Mouse (Mus musculus) hindbrain, embryonic 12.5 days (tissue): ENCODE results near the gene Olfr99. TPM values are rescaled to one million over a fixed set of nuclear protein-coding genes. Genes with fewer than 3 reads are reported as not detected.
"Not testable (repeated sequence)": the region's sequence is repeated elsewhere in the genome, so short reads cannot be mapped to it uniquely, and the experiment has no call there.

Source experiments
- ATAC-seq: fragments of 200-750 bp; cut with Nextera tagmentation; 2 replicates; pipeline ENCODE4 v1.8.0; 2017; ENCODE audit warnings: moderate TSS enrichment; ENCODE audit not compliant: low FRiP score
- H3K27ac ChIP-seq: fragments of 300-500 bp; sonication (generic); 2 replicates; pipeline ENCODE4 v1.5.1; 2016; ENCODE audit warnings: mild to moderate bottlenecking
- H3K27me3 ChIP-seq: fragments of 300-500 bp; sonication (generic); 2 replicates; pipeline ENCODE4 v1.6.1; 2016; ENCODE audit warnings: mild to moderate bottlenecking
- H3K36me3 ChIP-seq: fragments of 300-500 bp; sonication (generic); 2 replicates; pipeline ENCODE4 v1.6.1; 2016; ENCODE audit warnings: mild to moderate bottlenecking
- H3K4me1 ChIP-seq: fragments of 300-500 bp; sonication (generic); 2 replicates; pipeline ENCODE4 v1.6.1; 2016
- H3K4me2 ChIP-seq: fragments of 300-500 bp; sonication (generic); replicated peaks from 2 replicates; pipeline ENCODE4 v1.6.1; 2016; ENCODE audit warnings: mild to moderate bottlenecking
- H3K4me3 ChIP-seq: fragments of 300-500 bp; sonication (generic); 2 replicates; pipeline ENCODE4 v1.5.1; 2016; ENCODE audit warnings: mild to moderate bottlenecking
- H3K9ac ChIP-seq: fragments of 300-500 bp; sonication (generic); 2 replicates; pipeline ENCODE4 v1.6.1; 2016; ENCODE audit warnings: mild to moderate bottlenecking, moderate library complexity
- H3K9me3 ChIP-seq: fragments of 300-500 bp; sonication (generic); replicated peaks from 2 replicates; pipeline ENCODE4 v1.6.1; 2016; ENCODE audit warnings: mild to moderate bottlenecking
- WGBS: fragments of 180-500 bp; shearing (Covaris S2); methylation state at CpG from one replicate; pipeline ENCODE4 v1.1.7; 2016; 5-methylcytosine and 5-hydroxymethylcytosine counted together
- polyA plus RNA-seq: library from polyadenylated mRNA; unstranded; fragments of >200 nt; fragmentation: Nextera tagmentation; extraction: Ambion mirVana; gene quantifications from 2 replicates; pipeline ENCODE4 v1.2.1, GENCODE M21; 2016

Olfr99 gene
- polyA plus RNA-seq, 1 experiment from 2014 or later: not detected

DNA sequence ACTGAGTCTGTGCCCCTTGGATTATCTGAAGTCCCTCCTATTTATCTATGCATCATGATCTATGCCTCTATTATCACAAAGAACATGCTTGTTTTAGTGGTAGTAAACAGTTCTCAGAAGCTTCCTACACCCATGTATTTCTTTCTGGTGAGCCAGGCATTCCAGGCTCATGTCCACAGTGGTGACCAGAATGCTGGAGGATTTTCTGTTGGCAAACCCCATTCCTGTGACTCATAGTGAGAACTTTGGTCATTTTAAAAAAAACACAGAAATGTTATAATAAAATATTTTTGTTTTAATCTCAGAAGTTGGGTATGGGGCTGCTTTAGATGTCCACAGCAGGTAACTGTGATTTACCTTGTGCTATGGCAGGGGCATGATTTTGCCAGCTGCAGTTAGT, 33.8 kb downstream of the Olfr99 start:
- Histone ChIP-seq H3K4me3 (no peak overlapping the region), H3K27ac (no peak overlapping the region), H3K9ac (no peak overlapping the region), H3K27me3 (no peaks in the 10 kb centered on the region), H3K9me3 (no peaks in the 10 kb centered on the region), H3K4me1 (no peaks in the 10 kb centered on the region), H3K36me3 (no peaks in the 10 kb centered on the region), H3K4me2 (no peak overlapping the region)
- ATAC-seq: no peak

DNA sequence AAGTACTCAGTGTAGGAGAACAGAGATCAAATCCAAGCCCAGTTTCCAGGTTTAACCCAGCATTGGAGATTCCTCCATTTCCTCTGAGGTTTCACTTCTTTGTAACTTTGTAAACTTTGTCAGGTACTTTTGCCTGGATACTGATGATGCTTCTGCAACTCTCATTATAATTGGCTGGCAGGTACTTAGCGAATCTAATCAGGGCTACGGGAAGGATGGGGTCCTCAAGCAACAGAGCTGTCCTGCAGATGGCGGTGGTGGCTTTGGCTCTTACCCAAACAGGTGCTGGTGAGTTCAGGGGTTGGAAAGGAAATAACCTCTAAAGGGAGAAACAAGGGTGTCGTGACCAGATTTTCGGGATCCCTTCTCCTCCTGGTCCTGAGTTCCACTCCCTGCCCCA, 36.5 kb downstream of the Olfr99 start:
- Histone ChIP-seq H3K4me1 (no peaks in the 10 kb centered on the region), H3K9ac (no peak overlapping the region), H3K4me2 (no peak overlapping the region), H3K4me3 (no peak overlapping the region), H3K27me3 (no peaks in the 10 kb centered on the region), H3K36me3 (no peaks in the 10 kb centered on the region), H3K9me3 (no peaks in the 10 kb centered on the region), H3K27ac (no peak overlapping the region)
- ATAC-seq: no peak
- WGBS: 43% methylated on average over 5 of the region's 5 CpGs

DNA sequence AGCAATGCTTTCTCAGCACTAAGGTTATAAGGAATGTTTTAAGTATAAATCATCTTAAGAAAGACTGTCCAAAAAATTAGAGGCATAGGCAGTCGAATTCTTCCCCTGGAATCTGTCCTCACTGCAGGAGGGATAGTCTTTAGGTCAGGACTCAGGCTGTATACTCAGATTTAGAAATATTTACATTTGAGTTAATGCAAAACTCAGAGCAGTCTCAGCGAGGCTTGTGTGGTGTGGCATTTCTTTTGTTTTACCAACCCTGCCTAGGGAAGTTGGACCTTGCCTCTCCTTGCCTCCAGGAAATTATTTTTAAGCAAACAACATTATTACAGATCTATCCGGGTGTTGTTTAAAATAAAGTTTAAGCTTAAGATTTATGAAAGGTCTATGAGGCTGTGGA, 41.1 kb downstream of the Olfr99 start:
- no peak overlapping the region for H3K9ac ChIP-seq
- no peak overlapping the region for H3K4me3 ChIP-seq
- H3K27ac ChIP-seq: no peak overlapping the region
- H3K4me2 ChIP-seq: no peak overlapping the region
- H3K36me3 ChIP-seq: no peaks in the 10 kb centered on the region
- ATAC-seq: no peak
- WGBS: 56% methylated on average over 3 of the region's 3 CpGs
- H3K4me1 ChIP-seq: no peaks in the 10 kb centered on the region
- H3K27me3 ChIP-seq: no peaks in the 10 kb centered on the region
- H3K9me3 ChIP-seq: no peaks in the 10 kb centered on the region; the same call in 1 of the 2 replicates

DNA sequence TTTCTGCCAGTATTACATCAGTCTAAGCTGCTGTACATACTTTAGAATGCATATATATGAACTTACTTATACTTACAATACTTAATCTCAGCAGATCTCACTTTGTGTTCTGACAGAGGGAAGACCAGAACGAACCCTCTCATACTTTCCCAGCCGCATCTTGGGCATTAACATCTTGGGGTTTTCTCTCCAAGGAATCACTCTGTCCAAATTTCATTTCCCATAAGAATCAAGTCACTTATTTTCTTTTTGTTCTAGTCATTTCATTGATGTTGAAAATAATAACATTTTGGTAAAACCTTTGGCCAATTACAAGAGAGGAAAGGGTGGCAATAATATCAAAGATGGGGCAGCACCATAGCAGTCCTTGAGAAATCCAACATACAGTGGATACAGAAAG, 46.0 kb downstream of the Olfr99 start, which contains the start of gene Olfr97:
Gene Olfr97, minus strand, starts transcription at position 101 of the 400 bp plus-strand sequence.
- H3K9ac ChIP-seq, H3K4me1 ChIP-seq, H3K4me2 ChIP-seq, H3K27me3 ChIP-seq, ATAC-seq, H3K36me3 ChIP-seq, H3K9me3 ChIP-seq, H3K4me3 ChIP-seq, H3K27ac ChIP-seq: not testable (repeated sequence)
- 92% methylated on average over 2 of the region's 2 CpGs for WGBS

Other genes with a start within 250 kb of the Olfr99 start
- 41.8 and 42.1 TPM in 2 replicates for gene Gabbr1, start 237.5 kb downstream of the Olfr99 start, polyA plus RNA-seq
- 0.18 TPM in 1 of 2 replicates, not detected in the other for gene Olfr90, start 195.0 kb downstream of the Olfr99 start, polyA plus RNA-seq
- gene Olfr91, start 185.2 kb downstream of the Olfr99 start, polyA plus RNA-seq: 0.05 TPM in 1 of 2 replicates, not detected in the other
- not detected in 2 replicates for gene Olfr92, start 163.4 kb downstream of the Olfr99 start, polyA plus RNA-seq
- not detected in 2 replicates for gene Olfr93, start 122.0 kb downstream of the Olfr99 start, polyA plus RNA-seq
- gene Ubd, start 89.6 kb downstream of the Olfr99 start, polyA plus RNA-seq: not detected in 2 replicates
- not detected in 2 replicates for gene Olfr94, start 82.5 kb downstream of the Olfr99 start, polyA plus RNA-seq
- gene Olfr95, start 70.3 kb downstream of the Olfr99 start, polyA plus RNA-seq: not detected in 2 replicates
- gene Olfr96, start 63.3 kb downstream of the Olfr99 start, polyA plus RNA-seq: not detected in 2 replicates
- not detected in 2 replicates for gene Olfr97, start 46.1 kb downstream of the Olfr99 start, polyA plus RNA-seq
- gene Olfr98, start 19.7 kb downstream of the Olfr99 start, polyA plus RNA-seq: not detected in 2 replicates
- gene H2-M3, start 13.2 kb downstream of the Olfr99 start, polyA plus RNA-seq: 0.92 and 0.95 TPM in 2 replicates
- not detected in 2 replicates for gene Olfr101, start 20.9 kb upstream of the Olfr99 start, polyA plus RNA-seq
- not detected in 2 replicates for gene Olfr102, start 33.6 kb upstream of the Olfr99 start, polyA plus RNA-seq
- not detected in 2 replicates for gene Olfr103, start 56.2 kb upstream of the Olfr99 start, polyA plus RNA-seq
- not detected in 2 replicates for gene Olfr104-ps, start 76.1 kb upstream of the Olfr99 start, polyA plus RNA-seq
- not detected in 2 replicates for gene Olfr105-ps, start 95.6 kb upstream of the Olfr99 start, polyA plus RNA-seq
- not detected in 2 replicates for gene Olfr106-ps, start 106.9 kb upstream of the Olfr99 start, polyA plus RNA-seq
- not detected in 2 replicates for gene Olfr107, start 115.8 kb upstream of the Olfr99 start, polyA plus RNA-seq
- gene Olfr108, start 162.0 kb upstream of the Olfr99 start, polyA plus RNA-seq: not detected in 2 replicates
- not detected in 2 replicates for gene Olfr109, start 175.5 kb upstream of the Olfr99 start, polyA plus RNA-seq
- gene H2-M2, start 200.1 kb upstream of the Olfr99 start, polyA plus RNA-seq: not detected in 2 replicates
- not detected in 2 replicates for gene Olfr110, start 209.0 kb upstream of the Olfr99 start, polyA plus RNA-seq
- not detected in 2 replicates for gene Olfr111, start 224.6 kb upstream of the Olfr99 start, polyA plus RNA-seq